Mouse (Mus musculus) CH12.LX (cell line): ENCODE results near the gene Bicdl1. TPM values are rescaled to one million over a fixed set of nuclear protein-coding genes. Genes with fewer than 3 reads are reported as not detected.
A peak's percentile ranks its signal among the peaks of the same experiment; 100 is the strongest.

ENCODE experiments used
- DNase-seq: peaks from one replicate; pipeline ENCODE4 v3.0.0-alpha.2; 2013; ENCODE audit errors: extremely low read depth
- H3K27ac ChIP-seq: 2 replicates; pipeline ENCODE4 v1.5.1; 2012; ENCODE audit warnings: low read depth, mild to moderate bottlenecking, control low read depth, moderate library complexity; ENCODE audit not compliant: insufficient read depth
- H3K27me3 ChIP-seq: replicated peaks from 2 replicates; pipeline ENCODE3; 2012; ENCODE audit warnings: inconsistent platforms
- H3K36me3 ChIP-seq, 2 experiments: replicated peaks in 1 of 2; 2 replicates each; pipeline versions ENCODE3 to v1.6.1; 2012; ENCODE audit warnings: inconsistent platforms in 1 of 2, low read length in 1 of 2, mild to moderate bottlenecking in 1 of 2, mixed read lengths in 1 of 2, moderate library complexity in 1 of 2; ENCODE audit not compliant: control insufficient read depth in 1 of 2, insufficient read depth in 1 of 2
- H3K4me1 ChIP-seq, 2 experiments: 2 replicates each; pipeline ENCODE4 v1.6.1; 2012; ENCODE audit warnings: inconsistent platforms in 1 of 2, moderate library complexity in 1 of 2; ENCODE audit not compliant: insufficient read depth in 2 of 2, control insufficient read depth in 1 of 2
- H3K4me2 ChIP-seq: 2 replicates; pipeline ENCODE4 v1.6.1; 2012; ENCODE audit warnings: low read depth, mild to moderate bottlenecking, control low read depth; ENCODE audit not compliant: poor library complexity, insufficient read depth, severe bottlenecking
- H3K4me3 ChIP-seq, 3 experiments: fragments of 150-350 bp in 1 of 3; sonication (generic) in 1 of 3; replicated peaks in 1 of 3; 2 replicates each; pipeline versions ENCODE3 to v1.5.1; 2011 to 2012; ENCODE audit warnings: low read depth in 2 of 3, low read length in 2 of 3, mild to moderate bottlenecking in 2 of 3, moderate library complexity in 2 of 3, control low read depth in 1 of 3, improper control_type of control experiment in 1 of 3, inconsistent platforms in 1 of 3, mixed read lengths in 1 of 3; ENCODE audit not compliant: poor library complexity in 1 of 3
- H3K79me2 ChIP-seq: replicated peaks from 2 replicates; pipeline ENCODE4 v1.6.1; 2012; ENCODE audit warnings: mild to moderate bottlenecking, moderate library complexity; ENCODE audit not compliant: control insufficient read depth, poor library complexity, insufficient read depth, severe bottlenecking; ENCODE audit errors: extremely low read depth
- H3K9ac ChIP-seq: 2 replicates; pipeline ENCODE4 v1.6.1; 2012; ENCODE audit warnings: low read depth, mild to moderate bottlenecking, control low read depth, moderate library complexity; ENCODE audit not compliant: insufficient read depth
- H3K9me3 ChIP-seq: replicated peaks from 2 replicates; pipeline ENCODE3; 2012; ENCODE audit warnings: low read length, inconsistent platforms, mixed read lengths
- CHD1 ChIP-seq: IDR thresholded peaks from 2 replicates; pipeline ENCODE4 v1.6.1; 2012; ENCODE audit warnings: low read depth, low read length, improper control_type of control experiment, inconsistent platforms
- CTCF ChIP-seq, 2 experiments: IDR thresholded peaks in 1 of 2; conservative IDR thresholded peaks in 1 of 2; 2 replicates each; pipeline ENCODE4 v1.5.1; 2011 to 2012; ENCODE audit warnings: low read depth in 2 of 2, low read length in 2 of 2, improper control_type of control experiment in 1 of 2, inconsistent platforms in 1 of 2, mild to moderate bottlenecking in 1 of 2, moderate library complexity in 1 of 2
- E2F4 ChIP-seq: IDR thresholded peaks from 2 replicates; pipeline ENCODE4 v1.6.1; 2011; ENCODE audit warnings: low read depth, low read length, improper control_type of control experiment; ENCODE audit not compliant: insufficient replicate concordance
- ELF1 ChIP-seq: IDR thresholded peaks from 2 replicates; pipeline ENCODE4 v1.6.1; 2014; ENCODE audit warnings: low read depth, mild to moderate bottlenecking, inconsistent platforms, low read length, improper control_type of control experiment
- EP300 ChIP-seq: IDR thresholded peaks from 2 replicates; pipeline ENCODE4 v1.6.1; 2011; ENCODE audit warnings: low read length, improper control_type of control experiment
- GABPA ChIP-seq: IDR thresholded peaks from 2 replicates; pipeline ENCODE4 v1.6.1; 2012; ENCODE audit warnings: low read depth, low read length, improper control_type of control experiment, inconsistent platforms; ENCODE audit not compliant: insufficient replicate concordance
- HCFC1 ChIP-seq: IDR thresholded peaks from 2 replicates; pipeline ENCODE4 v1.6.1; 2012; ENCODE audit warnings: low read depth, mild to moderate bottlenecking, inconsistent platforms, low read length, improper control_type of control experiment
- IRF4 ChIP-seq: IDR thresholded peaks from 2 replicates; pipeline ENCODE4 v1.6.1; 2014; ENCODE audit warnings: low read depth, mild to moderate bottlenecking, inconsistent platforms, low read length, improper control_type of control experiment
- JUN ChIP-seq: IDR thresholded peaks from 2 replicates; pipeline ENCODE4 v1.6.1; 2011; ENCODE audit warnings: low read depth, mild to moderate bottlenecking, low read length, improper control_type of control experiment, moderate library complexity; ENCODE audit not compliant: insufficient read depth
- MAX ChIP-seq: IDR thresholded peaks from 2 replicates; pipeline ENCODE4 v1.6.1; 2011; ENCODE audit warnings: low read length, improper control_type of control experiment
- MAZ ChIP-seq: IDR thresholded peaks from 2 replicates; pipeline ENCODE4 v1.6.1; 2012; ENCODE audit warnings: low read depth, mild to moderate bottlenecking, inconsistent platforms, low read length, improper control_type of control experiment, moderate library complexity
- NELFE ChIP-seq: IDR thresholded peaks from 2 replicates; pipeline ENCODE4 v1.6.1; 2011; ENCODE audit warnings: low read depth, low read length, improper control_type of control experiment
- NRF1 ChIP-seq: IDR thresholded peaks from 2 replicates; pipeline ENCODE4 v1.6.1; 2014; ENCODE audit warnings: low read depth, mild to moderate bottlenecking, inconsistent platforms, low read length, improper control_type of control experiment, moderate library complexity
- PAX5 ChIP-seq: IDR thresholded peaks from 2 replicates; pipeline ENCODE4 v1.6.1; 2012; ENCODE audit warnings: low read length, inconsistent platforms, mixed read lengths
- POLR2A ChIP-seq: IDR thresholded peaks from 2 replicates; pipeline ENCODE4 v1.6.1; 2011; ENCODE audit warnings: low read depth, mild to moderate bottlenecking, improper control_type of control experiment, low read length
- POLR2AphosphoS2 ChIP-seq: IDR thresholded peaks from 2 replicates; pipeline ENCODE4 v1.6.1; 2011; ENCODE audit warnings: low read depth, low read length, improper control_type of control experiment
- TBP ChIP-seq: conservative IDR thresholded peaks from 2 replicates; pipeline ENCODE4 v1.6.1; 2011; ENCODE audit warnings: low read depth, low read length, improper control_type of control experiment
- TCF12 ChIP-seq: IDR thresholded peaks from 2 replicates; pipeline ENCODE4 v1.6.1; 2014; ENCODE audit warnings: low read depth, mild to moderate bottlenecking, inconsistent platforms, low read length, improper control_type of control experiment
- UBTF ChIP-seq: IDR thresholded peaks from 2 replicates; pipeline ENCODE4 v1.6.1; 2012; ENCODE audit warnings: low read depth, mild to moderate bottlenecking, inconsistent platforms, low read length, improper control_type of control experiment, moderate library complexity
- USF1 ChIP-seq: IDR thresholded peaks from 2 replicates; pipeline ENCODE4 v1.6.1; 2014; ENCODE audit warnings: low read depth, mild to moderate bottlenecking, inconsistent platforms, low read length, improper control_type of control experiment
- USF2 ChIP-seq: conservative IDR thresholded peaks from 2 replicates; pipeline ENCODE4 v1.6.1; 2011; ENCODE audit warnings: low read depth, low read length, improper control_type of control experiment
- ZKSCAN1 ChIP-seq: IDR thresholded peaks from 2 replicates; pipeline ENCODE4 v1.6.1; 2012; ENCODE audit warnings: low read depth, inconsistent platforms, low read length, improper control_type of control experiment, borderline replicate concordance
- ZMIZ1 ChIP-seq: IDR thresholded peaks from 2 replicates; pipeline ENCODE4 v1.6.1; 2012; ENCODE audit warnings: low read depth, mild to moderate bottlenecking, inconsistent platforms, low read length, improper control_type of control experiment
- dilution Hi-C: fragments of 300-500 bp; cut with MboI; formaldehyde crosslinking; loops from 2 replicates; pipeline ENCODE4 v1.14.3; 2020; ENCODE audit warnings: low sequenced_read_pairs; ENCODE audit not compliant: extremely low pct_unique_long_range_greater_than_20kb, extremely low pct_ligation_motif_present
- in situ Hi-C: fragments of 300-500 bp; cut with MboI; formaldehyde crosslinking; loops from 3 replicates; pipeline ENCODE4 v1.14.3; 2019; ENCODE audit warnings: low sequenced_read_pairs, low pct_ligation_motif_present, low pct_unique_long_range_greater_than_20kb, mixed read lengths
- polyA plus RNA-seq: library from polyadenylated mRNA; unstranded; fragments of >175 nt; gene quantifications from 2 replicates; pipeline ENCODE4 v1.2.1, GENCODE M21; 2012; ENCODE audit warnings: low read depth; ENCODE audit not compliant: insufficient read length
- total RNA-seq, 2 experiments: library from RNA; depleted of rRNA; stranded (reverse); fragments of 300-350 nt in 1 of 2; fragments of >200 nt in 1 of 2; gene quantifications; 2 replicates each; pipeline ENCODE4 v1.2.3; 2012 to 2014

The Bicdl1 gene
- total and polyA plus RNA-seq, 3 experiments: 1.9 to 3.5 (median 2.3) TPM

DNA sequence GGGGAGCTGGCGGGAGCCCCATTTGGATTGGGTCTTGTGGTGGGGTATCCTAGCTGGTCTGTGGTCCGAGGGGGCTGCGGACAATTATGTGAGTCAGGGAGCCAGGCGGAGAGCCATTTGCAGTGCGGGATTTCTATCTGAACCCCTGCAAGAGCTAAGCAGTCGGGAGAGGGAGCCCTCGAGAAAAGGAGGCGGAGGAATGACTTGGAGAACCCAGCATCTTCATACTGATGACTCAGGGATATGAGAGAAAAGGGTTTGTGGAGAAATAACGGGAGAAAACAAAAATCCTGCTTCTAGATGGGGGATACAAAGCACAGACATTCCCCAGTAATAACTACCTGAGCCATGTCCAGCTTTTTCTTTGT, 1.4 kb upstream of the Bicdl1 start:
- in situ Hi-C loops: no loop called here
- no peaks in the 10 kb centered on the region for H3K36me3 ChIP-seq
- H3K9me3 ChIP-seq: peaks cover 6% of the 10 kb centered on the region
- no peak overlapping the region for H3K9ac ChIP-seq
- TF ChIP-seq USF1: no peak
- no peak for TF ChIP-seq ZMIZ1
- TF ChIP-seq E2F4: no peak
- TF ChIP-seq ZKSCAN1: no peak
- no peak for TF ChIP-seq EP300
- no peak for TF ChIP-seq MAX
- TF ChIP-seq GABPA: no peak
- no peak for TF ChIP-seq POLR2AphosphoS2
- TF ChIP-seq TBP: no peak
- no peak for TF ChIP-seq CHD1
- TF ChIP-seq JUN: no peak
- no peak for TF ChIP-seq PAX5
- TF ChIP-seq IRF4: no peak
- TF ChIP-seq UBTF: no peak
- no peak for TF ChIP-seq MAZ
- no peak for TF ChIP-seq CTCF (conservative IDR thresholded peaks at IDR 0.05 in 1 of 2, IDR thresholded peaks at IDR 0.05 in 1 of 2; ENCODE audit: low read depth in 2 of 2, low read length in 2 of 2)
- no peak for TF ChIP-seq USF2
- no peak for TF ChIP-seq POLR2A
- no peak for TF ChIP-seq NELFE
- no peak for TF ChIP-seq HCFC1
- peaks cover 5 to 6% of the 10 kb centered on the region in 2 experiments; a peak in 3 of 4 replicates for H3K4me1 ChIP-seq
- no peak for DNase-seq
- peak overlapping the region; percentile 76 for H3K4me2 ChIP-seq
- dilution Hi-C loops: no loop called here
- peaks cover 19% of the 10 kb centered on the region for H3K27me3 ChIP-seq
- H3K27ac ChIP-seq: no peak overlapping the region
- no peaks in the 10 kb centered on the region for H3K79me2 ChIP-seq
- peak overlapping the region in 1 of 3 experiments; percentile 54 for H3K4me3 ChIP-seq

DNA sequence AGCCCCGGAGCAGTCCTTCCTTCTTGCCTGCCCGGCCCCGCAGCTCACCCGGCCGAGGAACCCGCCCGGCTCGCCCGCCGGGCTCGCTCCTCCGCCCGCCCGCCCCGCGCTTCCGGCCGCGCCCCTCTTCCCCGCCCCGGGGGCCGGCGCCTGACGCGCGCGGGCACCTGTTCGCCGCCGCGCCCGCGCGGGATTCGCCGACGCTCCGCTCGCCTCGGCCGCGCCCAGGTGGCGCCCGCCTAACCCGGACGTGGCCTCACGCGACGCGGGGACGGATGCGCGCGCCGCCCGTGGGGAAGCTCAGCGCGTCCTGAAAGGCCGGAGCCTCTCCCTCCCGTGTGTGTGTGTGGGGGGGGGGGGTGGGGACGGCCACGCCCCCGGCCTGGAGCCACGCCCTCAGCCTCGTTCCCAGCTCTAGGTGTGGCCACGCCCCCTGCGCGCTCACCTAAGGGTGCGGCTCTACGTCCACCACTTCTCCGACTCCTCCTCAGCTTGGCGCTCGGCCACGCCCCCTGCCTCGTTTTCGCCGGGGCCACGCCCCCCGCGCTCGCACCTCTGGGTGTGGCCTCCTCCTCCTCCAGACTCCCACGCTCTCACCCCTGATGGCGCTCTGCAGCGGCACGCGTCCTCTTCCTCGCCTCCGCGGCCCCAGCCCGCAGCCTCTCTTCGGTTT, 891 bp upstream of the Bicdl1 start:
- dilution Hi-C loops (no loop called here), in situ Hi-C loops (no loop called here)
- H3K36me3 ChIP-seq: no peaks in the 10 kb centered on the region
- peak overlapping the region in 2 of 3 experiments; percentile 54 to 74 for H3K4me3 ChIP-seq
- H3K4me2 ChIP-seq: peak overlapping the region; percentile 76
- H3K4me1 ChIP-seq: peaks cover 5 to 6% of the 10 kb centered on the region in 2 experiments; a peak in 3 of 4 replicates
- no peaks in the 10 kb centered on the region for H3K79me2 ChIP-seq
- peaks cover 19% of the 10 kb centered on the region for H3K27me3 ChIP-seq
- H3K9me3 ChIP-seq: peaks cover 3% of the 10 kb centered on the region
- DNase-seq: peak; percentile 86
- H3K27ac ChIP-seq: no peak overlapping the region
- no peak overlapping the region for H3K9ac ChIP-seq
- TF ChIP-seq MAX (0 out of 2 replicates have a peak, but pooled peaks have one; percentile 27), TCF12 (0 out of 2 replicates have a peak, but pooled peaks have one; percentile 11), NELFE (no peak), NRF1 (peak; percentile 29; the same call in 1 of the 2 replicates), USF2 (no peak), POLR2A (no peak), ELF1 (peak; percentile 13; the same call in 1 of the 2 replicates), TBP (no peak)
